ENCODE assay signal across 8 mouse cellular contexts in genomic region chr12:88992141-88992540, GRCm38 (mm10).
DNase-seq lines count a peak whose midpoint lies in the region; ATAC-seq lines count a peak whose summit lies in the region.
"Had no signal": no experiment of that assay in that cellular context is flagged by ENCODE, and none has a peak within 500 bp of the region (broad histone marks: within the 10 kb centered on the region; RNA-seq: fewer than 3 reads in every experiment).

No protein-coding gene starts in this region.

- DNase-seq in left cerebral cortex, adult 11 months (ENCODE audit: low spot score) = peak; percentile 61
- DNase-seq in left cerebral cortex, postnatal 36 days (ENCODE audit: low spot score in 2 of 2) = no peak
- DNase-seq in R1 (ENCODE audit: low read depth, low spot score) = peak; percentile 41
- DNase-seq in embryonic facial prominence, embryonic 11.5 days (ENCODE audit: low spot score) = peak; percentile 79
- no peak for DNase-seq in right cerebral cortex, adult 18-20 months
- no peak for DNase-seq in B cell, adult 2 months

- no peak overlapping the region for H3K27ac ChIP-seq in embryonic facial prominence, embryonic 11.5 days (replicated peaks; ENCODE audit: low read depth, low read length)
- H3K27ac ChIP-seq: heart, embryonic 13.5 days had no signal

- no peak for ATAC-seq in embryonic facial prominence, embryonic 11.5 days (replicated peaks; ENCODE audit: insufficient number of reproducible peaks, low FRiP score, low TSS enrichment, low read depth)
- peak; percentile 67; the same call in 1 of the 2 replicates for ATAC-seq in megakaryocyte-erythroid progenitor cell, adult 5-6 weeks (replicated peaks; ENCODE audit: low FRiP score, low TSS enrichment, poor library complexity, severe bottlenecking)

- no peaks in the 10 kb centered on the region for H3K27me3 ChIP-seq in embryonic facial prominence, embryonic 11.5 days (ENCODE audit: control insufficient read depth, insufficient read depth, low read length)
- H3K27me3 ChIP-seq: heart, embryonic 13.5 days had no signal

- 4% methylated on average over 2 of the region's 2 CpGs for WGBS in embryonic facial prominence, embryonic 11.5 days

- no peak overlapping the region for H3K9ac ChIP-seq in embryonic facial prominence, embryonic 11.5 days (replicated peaks; ENCODE audit: low read length)
- H3K9ac ChIP-seq: heart, embryonic 13.5 days had no signal

- no peak overlapping the region for H3K4me3 ChIP-seq in embryonic facial prominence, embryonic 11.5 days (ENCODE audit: low read depth, low read length)
- H3K4me3 ChIP-seq: heart, embryonic 13.5 days had no signal

- intact Hi-C loops in left cerebral cortex, postnatal 36 days (cut with DNase I) = loop anchor here (2.0 to 10.0 kb wide), 2 partner anchors 115 to 403 kb away; no protein-coding TSS in a partner anchor

- H3K4me1 ChIP-seq in embryonic facial prominence, embryonic 11.5 days (ENCODE audit: control insufficient read depth, insufficient read depth, low read length) = no peaks in the 10 kb centered on the region

- H3K4me2 ChIP-seq in embryonic facial prominence, embryonic 11.5 days (ENCODE audit: low read depth, low read length) = no peak overlapping the region
- H3K4me2 ChIP-seq: heart, embryonic 13.5 days had no signal

- H3K36me3 ChIP-seq in embryonic facial prominence, embryonic 11.5 days (replicated peaks; ENCODE audit: control insufficient read depth, insufficient read depth, low read depth, low read length) = no peaks in the 10 kb centered on the region
- H3K36me3 ChIP-seq: heart, embryonic 13.5 days had no signal

- no peaks in the 10 kb centered on the region for H3K9me3 ChIP-seq in embryonic facial prominence, embryonic 11.5 days (replicated peaks; ENCODE audit: control insufficient read depth, low read length)
- H3K9me3 ChIP-seq: heart, embryonic 13.5 days had no signal

Comparison
In these comparisons a context has a peak if more than half of its experiments do, and no peak if none do; other contexts are left out.
1. DNase-seq: peak in left cerebral cortex, adult 11 months (single experiment), R1 (single experiment) and embryonic facial prominence, embryonic 11.5 days (single experiment); none in left cerebral cortex, postnatal 36 days (0 of 2), right cerebral cortex, adult 18-20 months (single experiment) and B cell, adult 2 months (0 of 2).